Mouse (Mus musculus) bone marrow, adult 2 months (tissue): ENCODE measurements around the gene Bach1.

Experiments used
- CTCF ChIP-seq: fragments of 200-500 bp; IDR thresholded peaks from 2 replicates; pipeline ENCODE4 v1.5.1; 2011; ENCODE audit warnings: low read length, control low read depth; ENCODE audit not compliant: control insufficient read depth, insufficient read depth
- POLR2A ChIP-seq: fragments of 200-500 bp; IDR thresholded peaks from 2 replicates; pipeline ENCODE4 v1.6.1; 2011; ENCODE audit warnings: low read depth, mild to moderate bottlenecking, control low read depth, low read length, borderline replicate concordance; ENCODE audit not compliant: control insufficient read depth

DNA sequence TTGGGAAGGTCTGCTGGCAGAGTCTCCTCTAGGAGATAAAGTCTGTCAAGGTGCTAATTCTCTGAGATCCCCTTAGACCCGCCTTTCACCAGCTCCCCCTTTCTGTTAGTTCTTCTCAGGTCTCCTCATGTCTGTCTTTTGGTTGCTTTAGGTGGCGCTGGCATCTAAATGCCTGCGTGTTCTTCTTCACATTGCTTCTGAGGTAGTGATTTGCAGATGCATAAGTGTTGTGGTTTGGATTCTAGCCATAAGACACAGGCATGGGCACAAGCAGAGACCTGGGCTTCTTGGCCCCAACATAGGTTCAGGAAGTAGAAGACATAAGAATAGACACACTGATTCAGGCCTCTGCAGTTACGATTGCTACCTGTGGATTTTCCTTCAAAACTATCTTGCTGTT is 42.0 kb upstream of the Bach1 start:
- TF ChIP-seq CTCF (no peak), POLR2A (no peak)
